Mouse (Mus musculus) limb, embryonic 14.5 days (tissue): ENCODE measurements around the gene Rph3al. TPM values are rescaled to one million over a fixed set of nuclear protein-coding genes. Genes with fewer than 3 reads are reported as not detected.

Experiments
- ATAC-seq: fragments of 200-750 bp; cut with Nextera tagmentation; 2 replicates; pipeline ENCODE4 v1.8.0; 2017; ENCODE audit warnings: low read depth, moderate number of reproducible peaks, moderate TSS enrichment; ENCODE audit not compliant: low FRiP score
- DNase-seq: peaks from one replicate; pipeline ENCODE4 v3.0.0-alpha.2; 2015; ENCODE audit warnings: low spot score
- H3K27ac ChIP-seq: fragments of 300-500 bp; sonication (generic); replicated peaks from 2 replicates; pipeline ENCODE4 v1.5.1; 2014; ENCODE audit warnings: low read depth, mild to moderate bottlenecking, low read length, moderate library complexity, mixed read lengths
- H3K27me3 ChIP-seq: fragments of 300-500 bp; sonication (generic); 2 replicates; pipeline ENCODE4 v1.6.1; 2014; ENCODE audit warnings: low read length, mixed read lengths; ENCODE audit not compliant: control insufficient read depth, insufficient read depth
- H3K36me3 ChIP-seq: fragments of 300-500 bp; sonication (generic); 2 replicates; pipeline ENCODE4 v1.6.1; 2014; ENCODE audit warnings: mild to moderate bottlenecking, low read length, moderate library complexity, mixed read lengths; ENCODE audit not compliant: control insufficient read depth, insufficient read depth
- H3K4me1 ChIP-seq: fragments of 300-500 bp; sonication (generic); 2 replicates; pipeline ENCODE4 v1.6.1; 2014; ENCODE audit warnings: antibody characterized with exemption, low read length, mixed read lengths; ENCODE audit not compliant: control insufficient read depth, insufficient read depth
- H3K4me2 ChIP-seq: fragments of 300-500 bp; sonication (generic); replicated peaks from 2 replicates; pipeline ENCODE4 v1.6.1; 2014; ENCODE audit warnings: low read depth, mild to moderate bottlenecking, low read length, moderate library complexity; ENCODE audit not compliant: severe bottlenecking
- H3K4me3 ChIP-seq: fragments of 300-500 bp; sonication (generic); replicated peaks from 2 replicates; pipeline ENCODE4 v1.5.1; 2014; ENCODE audit warnings: low read length
- H3K9ac ChIP-seq: fragments of 300-500 bp; sonication (generic); 2 replicates; pipeline ENCODE4 v1.6.1; 2014; ENCODE audit warnings: mild to moderate bottlenecking, low read depth, low read length, moderate library complexity; ENCODE audit not compliant: severe bottlenecking
- H3K9me3 ChIP-seq: fragments of 300-500 bp; sonication (generic); 2 replicates; pipeline ENCODE4 v1.6.1; 2016; ENCODE audit warnings: low read length; ENCODE audit not compliant: control insufficient read depth
- POLR2A ChIP-seq: fragments of 200-500 bp; IDR thresholded peaks from 2 replicates; pipeline ENCODE4 v1.8.0; 2012; ENCODE audit warnings: inconsistent platforms, mild to moderate bottlenecking, moderate library complexity, borderline replicate concordance; ENCODE audit not compliant: insufficient read depth, insufficient read length; ENCODE audit errors: extremely low read depth
- WGBS: fragments of 180-500 bp; shearing (Covaris S2); extraction: QIAGEN DNeasy Blood & Tissue Kit; methylation state at CpG from one replicate; pipeline ENCODE4 v1.1.7; 2014; 5-methylcytosine and 5-hydroxymethylcytosine counted together
- polyA plus RNA-seq, 2 experiments: library from polyadenylated mRNA; depleted of rRNA in 1 of 2; stranded (reverse) in 1 of 2; unstranded in 1 of 2; fragments of >200 nt; fragmentation: Nextera tagmentation in 1 of 2; extraction: Ambion mirVana in 1 of 2; gene quantifications; 2 replicates each; pipeline versions ENCODE4 v1.2.1 to v1.2.3; 2012 to 2014

The Rph3al gene
- polyA plus RNA-seq, 2 experiments, result 2.2 to 2.4 TPM

GRCm38 (mm10) chr11:75854327-75854726 is 83.9 kb downstream of the Rph3al start:
- Histone ChIP-seq H3K9me3 (no peaks in the 10 kb centered on the region), H3K4me2 (no peak overlapping the region), H3K27me3 (no peaks in the 10 kb centered on the region), H3K9ac (no peak overlapping the region), H3K27ac (no peak overlapping the region), H3K4me3 (no peak overlapping the region), H3K36me3 (no peaks in the 10 kb centered on the region), H3K4me1 (no peaks in the 10 kb centered on the region)
- ATAC-seq (no peak), DNase-seq (no peak)
- WGBS, result 83% methylated on average over 7 of the region's 7 CpGs
- TF ChIP-seq POLR2A, result no peak

- H3K4me2 ChIP-seq, result no peak overlapping the region
- no peaks in the 10 kb centered on the region for H3K27me3 ChIP-seq
- no peak for TF ChIP-seq POLR2A
- no peak for DNase-seq
- H3K9ac ChIP-seq, result no peak overlapping the region
- H3K4me1 ChIP-seq, result no peaks in the 10 kb centered on the region
- no peaks in the 10 kb centered on the region for H3K36me3 ChIP-seq
- 81% methylated on average over 10 of the region's 10 CpGs for WGBS
- no peak overlapping the region for H3K4me3 ChIP-seq
- H3K9me3 ChIP-seq, result no peaks in the 10 kb centered on the region
- no peak overlapping the region for H3K27ac ChIP-seq
- no peak for ATAC-seq
Measured at GRCm38 (mm10) chr11:75853067-75853636, 85.1 kb downstream of the Rph3al start.

- Histone ChIP-seq H3K27me3 (no peaks in the 10 kb centered on the region), H3K9me3 (no peaks in the 10 kb centered on the region), H3K4me2 (no peak overlapping the region), H3K4me3 (no peak overlapping the region), H3K27ac (no peak overlapping the region), H3K9ac (no peak overlapping the region), H3K4me1 (no peaks in the 10 kb centered on the region), H3K36me3 (no peaks in the 10 kb centered on the region)
- no peak for ATAC-seq
- 87% methylated on average over 2 of the region's 2 CpGs for WGBS
- no peak for TF ChIP-seq POLR2A
- DNase-seq, result no peak
Measured at GRCm38 (mm10) chr11:75852485-75852884, 85.7 kb downstream of the Rph3al start.

- no peak overlapping the region for H3K4me2 ChIP-seq
- ATAC-seq (no peak), DNase-seq (no peak)
- H3K27me3 ChIP-seq, result no peaks in the 10 kb centered on the region
- H3K4me1 ChIP-seq, result no peaks in the 10 kb centered on the region
- H3K36me3 ChIP-seq, result no peaks in the 10 kb centered on the region
- H3K9me3 ChIP-seq, result no peaks in the 10 kb centered on the region
- no peak overlapping the region for H3K27ac ChIP-seq
- H3K9ac ChIP-seq, result no peak overlapping the region
- WGBS, result 82% methylated on average over 6 of the region's 6 CpGs
- H3K4me3 ChIP-seq, result no peak overlapping the region
- TF ChIP-seq POLR2A, result no peak
Measured at GRCm38 (mm10) chr11:75849552-75849951, 88.7 kb downstream of the Rph3al start.

GRCm38 (mm10) chr11:75846589-75846988 is 91.6 kb downstream of the Rph3al start:
- Histone ChIP-seq H3K36me3 (no peaks in the 10 kb centered on the region), H3K27me3 (no peaks in the 10 kb centered on the region), H3K27ac (no peak overlapping the region), H3K4me1 (peaks cover 3% of the 10 kb centered on the region; the same call in 1 of the 2 replicates), H3K4me2 (no peak overlapping the region), H3K4me3 (no peak overlapping the region), H3K9ac (no peak overlapping the region), H3K9me3 (no peaks in the 10 kb centered on the region)
- DNase-seq (no peak), ATAC-seq (no peak)
- TF ChIP-seq POLR2A, result no peak
- 53% methylated on average over 7 of the region's 7 CpGs for WGBS
